Mouse (Mus musculus): ENCODE data around the gene Sh3pxd2a. TPM values are rescaled to one million over a fixed set of nuclear protein-coding genes. Genes with fewer than 3 reads are reported as not detected.

Sh3pxd2a gene
- polyA plus RNA-seq, 1 experiment from 2014 or later, result 3.8 TPM

- no peaks in the 10 kb centered on the region for H3K27me3 ChIP-seq (ENCODE audit: low read depth, poor library complexity, severe bottlenecking)
- H3K4me1 ChIP-seq, result peaks cover 15% of the 10 kb centered on the region
- H3K9me3 ChIP-seq (replicated peaks), result no peaks in the 10 kb centered on the region
- peaks cover 40% of the 10 kb centered on the region for H3K36me3 ChIP-seq
- H3K4me3 ChIP-seq, result no peak overlapping the region
- H3K27ac ChIP-seq, result no peak overlapping the region
- WGBS, result 90% methylated on average over 8 of the region's 8 CpGs
- DNase-seq (ENCODE audit: low spot score), result no peak
These were observed 200.6 kb downstream of the Sh3pxd2a start for GRCm38 (mm10) chr19:47263621-47264020.

- H3K4me3 ChIP-seq, result no peak overlapping the region
- no peaks in the 10 kb centered on the region for H3K9me3 ChIP-seq (replicated peaks)
- peaks cover 6% of the 10 kb centered on the region; the same call in 1 of the 2 replicates for H3K27me3 ChIP-seq (ENCODE audit: low read depth, poor library complexity, severe bottlenecking)
- peaks cover 18% of the 10 kb centered on the region for H3K4me1 ChIP-seq
- DNase-seq (ENCODE audit: low spot score), result no peak
- 83% methylated on average over 8 of the region's 8 CpGs for WGBS
- H3K36me3 ChIP-seq, result peaks cover 16% of the 10 kb centered on the region
- H3K27ac ChIP-seq, result no peak overlapping the region
These were observed 203.0 kb downstream of the Sh3pxd2a start for GRCm38 (mm10) chr19:47261196-47261595.

GRCm38 (mm10) chr19:47259581-47259980 lies 204.6 kb downstream of the Sh3pxd2a start:
- Histone ChIP-seq H3K27ac (0 out of 2 replicates have a peak overlapping the region, but pooled peaks have one; percentile 2), H3K4me1 (peaks cover 18% of the 10 kb centered on the region), H3K4me3 (no peak overlapping the region), H3K36me3 (0 out of 2 replicates have a peak, but pooled peaks cover 5% of the 10 kb centered on the region), H3K9me3 (replicated peaks) (no peaks in the 10 kb centered on the region), H3K27me3 (ENCODE audit: low read depth, poor library complexity, severe bottlenecking) (peaks cover 21% of the 10 kb centered on the region)
- DNase-seq (ENCODE audit: low spot score), result peak; percentile 63
- whole genome bisulfite sequencing, result 3% methylated on average over 5 of the region's 5 CpGs

- peaks cover 25% of the 10 kb centered on the region for H3K4me1 ChIP-seq
- DNase-seq (ENCODE audit: low spot score), result no peak
- no peak overlapping the region for H3K27ac ChIP-seq
- H3K27me3 ChIP-seq (ENCODE audit: low read depth, poor library complexity, severe bottlenecking), result peaks cover 58% of the 10 kb centered on the region
- H3K9me3 ChIP-seq (replicated peaks), result no peaks in the 10 kb centered on the region
- H3K36me3 ChIP-seq, result no peaks in the 10 kb centered on the region
- no peak overlapping the region for H3K4me3 ChIP-seq
- 83% methylated on average over 6 of the region's 6 CpGs for WGBS
These were observed 208.3 kb downstream of the Sh3pxd2a start for GRCm38 (mm10) chr19:47255919-47256318.

- peaks cover 66% of the 10 kb centered on the region for H3K27me3 ChIP-seq (ENCODE audit: low read depth, poor library complexity, severe bottlenecking)
- peaks cover 20% of the 10 kb centered on the region for H3K4me1 ChIP-seq
- 81% methylated on average over 2 of the region's 2 CpGs for WGBS
- DNase-seq (ENCODE audit: low spot score), result no peak
- H3K36me3 ChIP-seq, result no peaks in the 10 kb centered on the region
- H3K27ac ChIP-seq, result no peak overlapping the region
- H3K9me3 ChIP-seq (replicated peaks), result no peaks in the 10 kb centered on the region
- no peak overlapping the region for H3K4me3 ChIP-seq
These were observed 209.2 kb downstream of the Sh3pxd2a start for GRCm38 (mm10) chr19:47255036-47255435.

- peaks cover 72% of the 10 kb centered on the region for H3K27me3 ChIP-seq (ENCODE audit: low read depth, poor library complexity, severe bottlenecking)
These were observed 211.1 kb downstream of the Sh3pxd2a start for GRCm38 (mm10) chr19:47253053-47253628.

GRCm38 (mm10) chr19:47250931-47251330 lies 213.3 kb downstream of the Sh3pxd2a start:
- 75% methylated on average over 6 of the region's 6 CpGs for WGBS
- H3K4me1 ChIP-seq, result peaks cover 24% of the 10 kb centered on the region
- no peak for DNase-seq (ENCODE audit: low spot score)
- H3K27me3 ChIP-seq (ENCODE audit: low read depth, poor library complexity, severe bottlenecking), result peaks cover 67% of the 10 kb centered on the region
- H3K27ac ChIP-seq, result no peak overlapping the region
- no peaks in the 10 kb centered on the region for H3K9me3 ChIP-seq (replicated peaks)
- no peak overlapping the region for H3K4me3 ChIP-seq
- no peaks in the 10 kb centered on the region for H3K36me3 ChIP-seq

More at GRCm38 (mm10) chr19:47253053-47253628, 211.1 kb downstream of the Sh3pxd2a start:
- H3K9me3 ChIP-seq (replicated peaks), result no peaks in the 10 kb centered on the region
- H3K4me1 ChIP-seq, result peaks cover 19% of the 10 kb centered on the region
- DNase-seq (ENCODE audit: low spot score), result peak; percentile 55
- no peaks in the 10 kb centered on the region for H3K36me3 ChIP-seq
- 3% methylated on average over 90 of the region's 90 CpGs for WGBS
- H3K27ac ChIP-seq, result peak overlapping the region; percentile 53
- peak overlapping the region; percentile 51 for H3K4me3 ChIP-seq

GRCm38 (mm10) chr19:47248906-47249568 lies 215.2 kb downstream of the Sh3pxd2a start:
- Histone ChIP-seq H3K36me3 (no peaks in the 10 kb centered on the region), H3K4me1 (peaks cover 24% of the 10 kb centered on the region), H3K9me3 (replicated peaks) (no peaks in the 10 kb centered on the region), H3K27ac (no peak overlapping the region), H3K27me3 (ENCODE audit: low read depth, poor library complexity, severe bottlenecking) (peaks cover 49% of the 10 kb centered on the region), H3K4me3 (no peak overlapping the region)
- no peak for DNase-seq (ENCODE audit: low spot score)
- WGBS, result 77% methylated on average over 16 of the region's 16 CpGs

- Histone ChIP-seq H3K4me3 (no peak overlapping the region), H3K36me3 (no peaks in the 10 kb centered on the region), H3K9me3 (replicated peaks) (no peaks in the 10 kb centered on the region), H3K4me1 (peaks cover 21% of the 10 kb centered on the region), H3K27ac (no peak overlapping the region), H3K27me3 (ENCODE audit: low read depth, poor library complexity, severe bottlenecking) (peaks cover 42% of the 10 kb centered on the region)
- 86% methylated on average over 7 of the region's 7 CpGs for WGBS
- DNase-seq (ENCODE audit: low spot score), result no peak
These were observed 215.9 kb downstream of the Sh3pxd2a start for GRCm38 (mm10) chr19:47248296-47248695.

GRCm38 (mm10) chr19:47247791-47248190 lies 216.4 kb downstream of the Sh3pxd2a start:
- Histone ChIP-seq H3K9me3 (replicated peaks) (no peaks in the 10 kb centered on the region), H3K4me1 (peaks cover 21% of the 10 kb centered on the region), H3K27me3 (ENCODE audit: low read depth, poor library complexity, severe bottlenecking) (peaks cover 37% of the 10 kb centered on the region), H3K27ac (no peak overlapping the region), H3K4me3 (no peak overlapping the region), H3K36me3 (no peaks in the 10 kb centered on the region)
- DNase-seq (ENCODE audit: low spot score), result no peak
- WGBS, result 42% methylated on average over 11 of the region's 11 CpGs

GRCm38 (mm10) chr19:47245512-47245911 lies 218.7 kb downstream of the Sh3pxd2a start:
- no peaks in the 10 kb centered on the region for H3K9me3 ChIP-seq (replicated peaks)
- H3K27ac ChIP-seq, result no peak overlapping the region
- no peak for DNase-seq (ENCODE audit: low spot score)
- H3K27me3 ChIP-seq (ENCODE audit: low read depth, poor library complexity, severe bottlenecking), result peaks cover 14% of the 10 kb centered on the region; the same call in 1 of the 2 replicates
- H3K4me1 ChIP-seq, result peaks cover 37% of the 10 kb centered on the region
- WGBS, result 86% methylated on average over 8 of the region's 8 CpGs
- H3K4me3 ChIP-seq, result no peak overlapping the region
- H3K36me3 ChIP-seq, result no peaks in the 10 kb centered on the region

GRCm38 (mm10) chr19:47242227-47242626 lies 222.0 kb downstream of the Sh3pxd2a start:
- no peaks in the 10 kb centered on the region for H3K36me3 ChIP-seq
- DNase-seq (ENCODE audit: low spot score), result no peak
- H3K4me3 ChIP-seq, result no peak overlapping the region
- no peaks in the 10 kb centered on the region for H3K9me3 ChIP-seq (replicated peaks)
- H3K27me3 ChIP-seq (ENCODE audit: low read depth, poor library complexity, severe bottlenecking), result peaks cover 9% of the 10 kb centered on the region
- WGBS, result 94% methylated on average over 4 of the region's 4 CpGs
- peaks cover 32% of the 10 kb centered on the region for H3K4me1 ChIP-seq
- H3K27ac ChIP-seq, result no peak overlapping the region

GRCm38 (mm10) chr19:47240957-47241356 lies 223.2 kb downstream of the Sh3pxd2a start:
- Histone ChIP-seq H3K36me3 (no peaks in the 10 kb centered on the region), H3K9me3 (replicated peaks) (no peaks in the 10 kb centered on the region), H3K27me3 (ENCODE audit: low read depth, poor library complexity, severe bottlenecking) (peaks cover 9% of the 10 kb centered on the region), H3K4me3 (peak overlapping the region; percentile 51), H3K27ac (peak overlapping the region; percentile 66; the same call in 1 of the 2 replicates), H3K4me1 (peaks cover 32% of the 10 kb centered on the region)
- DNase-seq (ENCODE audit: low spot score), result no peak
- WGBS, result 64% methylated on average over 7 of the region's 7 CpGs

Measured in limb, embryonic 10.5 days (tissue).